Mouse (Mus musculus) limb, embryonic 15.5 days (tissue): ENCODE results near the gene Tbxa2r. TPM values are rescaled to one million over a fixed set of nuclear protein-coding genes. Genes with fewer than 3 reads are reported as not detected.

Source experiments
- ATAC-seq: fragments of 200-750 bp; cut with Nextera tagmentation; 2 replicates; pipeline ENCODE4 v1.8.0; 2017; ENCODE audit warnings: low read depth, moderate TSS enrichment; ENCODE audit not compliant: insufficient number of reproducible peaks, low FRiP score, low TSS enrichment
- H3K27ac ChIP-seq: fragments of 300-500 bp; sonication (generic); 2 replicates; pipeline ENCODE4 v1.5.1; 2015; ENCODE audit warnings: moderate library complexity, mild to moderate bottlenecking, inconsistent platforms
- H3K27me3 ChIP-seq: fragments of 300-500 bp; sonication (generic); 2 replicates; pipeline ENCODE4 v1.6.1; 2015; ENCODE audit warnings: inconsistent platforms
- H3K36me3 ChIP-seq: fragments of 300-500 bp; sonication (generic); 2 replicates; pipeline ENCODE4 v1.6.1; 2015; ENCODE audit warnings: inconsistent platforms
- H3K4me1 ChIP-seq: fragments of 300-500 bp; sonication (generic); 2 replicates; pipeline ENCODE4 v1.6.1; 2015; ENCODE audit warnings: inconsistent platforms
- H3K4me2 ChIP-seq: fragments of 300-500 bp; sonication (generic); 2 replicates; pipeline ENCODE4 v1.6.1; 2015; ENCODE audit warnings: mild to moderate bottlenecking, inconsistent platforms
- H3K4me3 ChIP-seq: fragments of 300-500 bp; sonication (generic); 2 replicates; pipeline ENCODE4 v1.5.1; 2015; ENCODE audit warnings: mild to moderate bottlenecking, inconsistent platforms
- H3K9ac ChIP-seq: fragments of 300-500 bp; sonication (generic); 2 replicates; pipeline ENCODE4 v1.6.1; 2015; ENCODE audit warnings: inconsistent platforms
- H3K9me3 ChIP-seq: fragments of 300-500 bp; sonication (generic); 2 replicates; pipeline ENCODE4 v1.6.1; 2016; ENCODE audit warnings: inconsistent platforms
- WGBS: fragments of 180-500 bp; shearing (Covaris S2); methylation state at CpG from one replicate; pipeline ENCODE4 v1.1.7; 2015; 5-methylcytosine and 5-hydroxymethylcytosine counted together
- polyA plus RNA-seq: library from polyadenylated mRNA; unstranded; fragments of >200 nt; fragmentation: Nextera tagmentation; extraction: Ambion mirVana; gene quantifications from 2 replicates; pipeline ENCODE4 v1.2.1, GENCODE M21; 2015

The Tbxa2r gene
- 11.9 and 12.8 TPM in 2 replicates for polyA plus RNA-seq

GRCm38 (mm10) chr10:81328386-81328785 is at the start of gene Tbxa2r:
TSS of gene Tbxa2r (plus strand) at chr10:81328731.
- peak within 1 kb of the TSS; percentile 91 for H3K27ac ChIP-seq
- peak within 1 kb of the TSS; percentile 29; the same call in 1 of the 2 replicates for H3K4me2 ChIP-seq

GRCm38 (mm10) chr10:81279496-81279895 is 49.0 kb upstream of the Tbxa2r start:
- H3K4me2 ChIP-seq = no peak overlapping the region
- H3K9ac ChIP-seq = no peak overlapping the region
- H3K4me3 ChIP-seq = no peak overlapping the region
- no peak for ATAC-seq
- no peak overlapping the region for H3K27ac ChIP-seq
- peaks cover 43% of the 10 kb centered on the region for H3K27me3 ChIP-seq
- H3K9me3 ChIP-seq = no peaks in the 10 kb centered on the region
- no peaks in the 10 kb centered on the region for H3K36me3 ChIP-seq
- 17% methylated on average over 10 of the region's 10 CpGs for WGBS
- H3K4me1 ChIP-seq = peaks cover 10% of the 10 kb centered on the region; the same call in 1 of the 2 replicates

More at GRCm38 (mm10) chr10:81328386-81328785, at the start of gene Tbxa2r:
- WGBS = 14% methylated on average over 10 of the region's 10 CpGs
- Histone ChIP-seq H3K9ac (no peak within 1 kb of the TSS), H3K9me3 (no peaks in the 10 kb centered on the region), H3K27me3 (peaks cover 11% of the 10 kb centered on the region), H3K4me1 (peaks cover 46% of the 10 kb centered on the region), H3K36me3 (peaks cover 46% of the 10 kb centered on the region), H3K4me3 (0 out of 2 replicates have a peak within 1 kb of the TSS, but pooled peaks have one; percentile 7)
- no peak for ATAC-seq

- H3K27ac ChIP-seq = no peak overlapping the region
- no peak for ATAC-seq
These were observed 44.3 kb upstream of the Tbxa2r start for GRCm38 (mm10) chr10:81284189-81284588.

GRCm38 (mm10) chr10:81284719-81285118 is 43.8 kb upstream of the Tbxa2r start:
- H3K9ac ChIP-seq = no peak overlapping the region

More at GRCm38 (mm10) chr10:81284189-81284588, 44.3 kb upstream of the Tbxa2r start:
- 33% methylated on average over 6 of the region's 6 CpGs for WGBS
- peaks cover 25% of the 10 kb centered on the region for H3K4me1 ChIP-seq
- H3K9me3 ChIP-seq = no peaks in the 10 kb centered on the region
- no peaks in the 10 kb centered on the region for H3K36me3 ChIP-seq
- H3K27me3 ChIP-seq = peaks cover 65% of the 10 kb centered on the region
- no peak overlapping the region for H3K4me2 ChIP-seq
- no peak overlapping the region for H3K9ac ChIP-seq
- H3K4me3 ChIP-seq = no peak overlapping the region

GRCm38 (mm10) chr10:81285694-81286450 is 42.7 kb upstream of the Tbxa2r start:
- WGBS = 1% methylated on average over 52 of the region's 54 CpGs
- H3K4me2 ChIP-seq = peak overlapping the region; percentile 85
- no peaks in the 10 kb centered on the region for H3K36me3 ChIP-seq
- no peak overlapping the region for H3K27ac ChIP-seq
- H3K4me1 ChIP-seq = peaks cover 34% of the 10 kb centered on the region
- H3K27me3 ChIP-seq = peaks cover 69% of the 10 kb centered on the region
- no peaks in the 10 kb centered on the region for H3K9me3 ChIP-seq
- peak overlapping the region; percentile 39; the same call in 1 of the 2 replicates for H3K9ac ChIP-seq
- H3K4me3 ChIP-seq = peak overlapping the region; percentile 44
- peak; percentile 48; the same call in 1 of the 2 replicates for ATAC-seq

More at GRCm38 (mm10) chr10:81284719-81285118, 43.8 kb upstream of the Tbxa2r start:
- 6% methylated on average over 17 of the region's 17 CpGs for WGBS
- Histone ChIP-seq H3K27me3 (peaks cover 64% of the 10 kb centered on the region), H3K36me3 (no peaks in the 10 kb centered on the region), H3K4me1 (peaks cover 24% of the 10 kb centered on the region), H3K9me3 (no peaks in the 10 kb centered on the region), H3K4me2 (peak overlapping the region; percentile 85; the same call in 1 of the 2 replicates), H3K4me3 (peak overlapping the region; percentile 44), H3K27ac (no peak overlapping the region)
- no peak for ATAC-seq

- H3K27me3 ChIP-seq = peaks cover 68% of the 10 kb centered on the region
- no peak overlapping the region for H3K9ac ChIP-seq
- WGBS = 34% methylated on average over 6 of the region's 6 CpGs
- H3K4me1 ChIP-seq = peaks cover 41% of the 10 kb centered on the region
- no peak overlapping the region for H3K4me2 ChIP-seq
- no peaks in the 10 kb centered on the region for H3K36me3 ChIP-seq
- H3K9me3 ChIP-seq = no peaks in the 10 kb centered on the region
- ATAC-seq = no peak
- no peak overlapping the region for H3K27ac ChIP-seq
- no peak overlapping the region for H3K4me3 ChIP-seq
These were observed 41.9 kb upstream of the Tbxa2r start for GRCm38 (mm10) chr10:81286586-81286985.

GRCm38 (mm10) chr10:81287513-81288157 is 40.9 kb upstream of the Tbxa2r start:
- peaks cover 62% of the 10 kb centered on the region for H3K27me3 ChIP-seq
- 59% methylated on average over 8 of the region's 8 CpGs for WGBS
- H3K4me2 ChIP-seq = no peak overlapping the region
- H3K9ac ChIP-seq = no peak overlapping the region
- H3K4me3 ChIP-seq = no peak overlapping the region
- no peak overlapping the region for H3K27ac ChIP-seq
- H3K4me1 ChIP-seq = peaks cover 41% of the 10 kb centered on the region
- no peak for ATAC-seq
- H3K9me3 ChIP-seq = no peaks in the 10 kb centered on the region
- H3K36me3 ChIP-seq = no peaks in the 10 kb centered on the region

- Histone ChIP-seq H3K4me3 (no peak overlapping the region), H3K4me2 (no peak overlapping the region), H3K36me3 (no peaks in the 10 kb centered on the region), H3K27me3 (peaks cover 53% of the 10 kb centered on the region), H3K27ac (no peak overlapping the region), H3K9ac (no peak overlapping the region), H3K9me3 (no peaks in the 10 kb centered on the region), H3K4me1 (peaks cover 41% of the 10 kb centered on the region)
- 32% methylated on average over 6 of the region's 6 CpGs for WGBS
- ATAC-seq = no peak
These were observed 39.9 kb upstream of the Tbxa2r start for GRCm38 (mm10) chr10:81288601-81289000.

GRCm38 (mm10) chr10:81289278-81289677 is 39.3 kb upstream of the Tbxa2r start:
- H3K27ac ChIP-seq = no peak overlapping the region
- 2% methylated on average over 7 of the region's 7 CpGs for WGBS
- peaks cover 46% of the 10 kb centered on the region for H3K27me3 ChIP-seq

GRCm38 (mm10) chr10:81289811-81290210 is 38.7 kb upstream of the Tbxa2r start:
- Histone ChIP-seq H3K4me1 (peaks cover 51% of the 10 kb centered on the region), H3K4me2 (no peak overlapping the region), H3K27me3 (peaks cover 41% of the 10 kb centered on the region), H3K27ac (no peak overlapping the region), H3K4me3 (no peak overlapping the region), H3K36me3 (no peaks in the 10 kb centered on the region), H3K9me3 (no peaks in the 10 kb centered on the region), H3K9ac (no peak overlapping the region)
- WGBS = 60% methylated on average over 14 of the region's 14 CpGs
- ATAC-seq = no peak

More at GRCm38 (mm10) chr10:81289278-81289677, 39.3 kb upstream of the Tbxa2r start:
- Histone ChIP-seq H3K36me3 (no peaks in the 10 kb centered on the region), H3K4me1 (peaks cover 47% of the 10 kb centered on the region), H3K4me2 (no peak overlapping the region), H3K4me3 (no peak overlapping the region), H3K9me3 (no peaks in the 10 kb centered on the region), H3K9ac (no peak overlapping the region)
- no peak for ATAC-seq

- H3K9ac ChIP-seq = no peak overlapping the region
- WGBS = 13% methylated on average over 24 of the region's 24 CpGs
- no peaks in the 10 kb centered on the region for H3K9me3 ChIP-seq
- H3K36me3 ChIP-seq = peaks cover 4% of the 10 kb centered on the region; the same call in 1 of the 2 replicates
- H3K27ac ChIP-seq = peak overlapping the region; percentile 50; the same call in 1 of the 2 replicates
- peaks cover 49% of the 10 kb centered on the region for H3K4me1 ChIP-seq
- peak overlapping the region; percentile 18 for H3K4me3 ChIP-seq
- H3K4me2 ChIP-seq = 0 out of 2 replicates have a peak overlapping the region, but pooled peaks have one; percentile 10
- peaks cover 32% of the 10 kb centered on the region for H3K27me3 ChIP-seq
- ATAC-seq = no peak
These were observed 37.7 kb upstream of the Tbxa2r start for GRCm38 (mm10) chr10:81290698-81291460.
